Mouse (Mus musculus): ENCODE results near the gene Dnmt3a. TPM values are rescaled to one million over a fixed set of nuclear protein-coding genes. Genes with fewer than 3 reads are reported as not detected.
A peak's percentile ranks its signal among the peaks of the same experiment; 100 is the strongest.

Gene Dnmt3a
- polyA plus RNA-seq, 1 experiment from 2014 or later, result 98.5 TPM

DNA sequence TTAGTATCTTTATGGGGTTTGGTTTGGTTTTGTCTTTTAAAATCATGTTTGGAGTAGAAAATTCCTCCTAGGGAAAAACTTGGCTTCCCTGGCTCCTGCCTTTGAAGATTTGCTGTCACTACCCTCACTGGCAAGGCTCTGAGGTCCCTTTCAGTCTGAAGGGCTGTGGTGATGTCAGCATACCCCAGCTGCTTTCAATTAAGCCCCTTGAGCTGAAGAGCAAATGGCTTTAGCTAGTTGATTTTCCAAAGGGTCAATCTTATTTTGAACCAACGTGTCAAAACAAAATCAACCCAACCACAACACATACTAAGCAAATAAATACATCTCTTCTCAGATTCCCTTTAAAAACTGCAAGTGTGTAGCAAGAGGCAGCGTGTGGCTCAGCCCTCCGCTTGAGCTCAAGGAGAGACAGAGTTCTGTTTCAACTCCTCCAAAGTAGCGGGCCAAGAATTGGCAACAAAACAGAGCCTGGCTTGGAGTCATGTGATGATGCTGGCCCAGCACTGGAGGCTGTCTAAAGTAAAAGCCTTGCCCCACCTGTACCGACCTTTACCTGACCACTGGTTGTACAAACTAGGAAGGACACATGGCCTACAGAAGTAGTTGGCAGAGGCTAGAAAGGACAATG, 17.3 kb upstream of the Dnmt3a start:
- Histone ChIP-seq H3K4me3 (no peak overlapping the region), H3K27me3 (peaks cover 12% of the 10 kb centered on the region), H3K4me2 (no peak overlapping the region), H3K36me3 (ENCODE audit: poor library complexity, severe bottlenecking) (no peaks in the 10 kb centered on the region), H3K27ac (no peak overlapping the region), H3K4me1 (peaks cover 21% of the 10 kb centered on the region), H3K9me3 (replicated peaks) (no peaks in the 10 kb centered on the region), H3K9ac (no peak overlapping the region)
- WGBS, result 43% methylated on average over 5 of the region's 5 CpGs
- ATAC-seq, result no peak

DNA sequence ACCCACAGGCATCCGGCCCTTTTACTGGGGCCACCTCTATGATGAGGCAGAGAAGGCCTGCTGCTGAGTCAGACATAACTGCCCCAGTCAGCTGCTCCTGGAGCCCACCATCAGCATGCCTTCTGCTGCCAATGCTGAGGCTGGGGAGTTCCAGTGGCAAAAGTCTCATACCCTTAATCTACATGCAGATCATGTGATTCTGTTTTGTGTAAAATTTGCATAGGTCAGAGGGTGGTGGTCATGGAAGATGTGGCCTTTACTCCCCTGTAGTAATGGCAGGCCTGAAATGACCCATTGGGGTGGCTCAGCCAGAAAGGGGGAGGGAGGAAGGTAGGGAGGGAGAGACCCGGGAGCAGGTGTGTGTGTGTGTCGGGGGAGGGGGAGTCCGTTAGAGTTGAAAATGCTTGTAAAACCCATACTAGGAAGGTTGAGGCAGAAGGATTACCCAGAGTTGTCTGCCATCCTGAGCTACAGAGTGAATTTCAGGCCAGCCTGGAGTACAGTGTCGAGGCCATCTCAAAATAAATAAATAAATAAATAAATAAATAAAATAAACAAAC, 16.1 kb upstream of the Dnmt3a start:
- Histone ChIP-seq H3K27me3 (peaks cover 18% of the 10 kb centered on the region), H3K4me1 (peaks cover 14% of the 10 kb centered on the region)
- 74% methylated on average over 5 of the region's 5 CpGs for WGBS

DNA sequence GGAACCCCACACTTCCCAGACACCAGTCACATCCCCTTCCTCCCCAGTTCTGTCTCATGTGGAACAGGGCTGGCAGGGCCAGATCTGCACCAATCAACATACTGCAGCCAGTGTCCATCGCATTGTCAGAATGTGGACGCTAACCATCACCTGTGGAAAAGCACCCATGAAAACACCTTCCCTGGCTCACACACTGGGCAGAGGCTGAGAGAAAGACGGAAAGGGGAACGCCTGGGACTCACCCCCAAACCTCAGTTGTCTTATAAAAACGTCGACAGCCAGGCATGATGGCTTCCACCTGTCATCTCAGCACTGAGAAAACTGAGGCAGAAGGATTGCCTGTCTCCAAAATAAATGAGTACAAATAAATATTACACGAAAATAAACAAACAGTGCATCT, 14.6 kb upstream of the Dnmt3a start:
- Histone ChIP-seq H3K27me3 (peaks cover 18% of the 10 kb centered on the region), H3K9ac (no peak overlapping the region), H3K4me3 (no peak overlapping the region), H3K27ac (no peak overlapping the region), H3K36me3 (ENCODE audit: poor library complexity, severe bottlenecking) (no peaks in the 10 kb centered on the region), H3K9me3 (replicated peaks) (no peaks in the 10 kb centered on the region), H3K4me2 (peak overlapping the region; percentile 60), H3K4me1 (peaks cover 13% of the 10 kb centered on the region)
- WGBS, result 58% methylated on average over 7 of the region's 7 CpGs
- ATAC-seq, result no peak

More for the DNA sequence above, 16.1 kb upstream of the Dnmt3a start:
- no peak for ATAC-seq
- Histone ChIP-seq H3K27ac (no peak overlapping the region), H3K36me3 (ENCODE audit: poor library complexity, severe bottlenecking) (no peaks in the 10 kb centered on the region), H3K4me2 (no peak overlapping the region), H3K4me3 (no peak overlapping the region), H3K9ac (no peak overlapping the region), H3K9me3 (replicated peaks) (no peaks in the 10 kb centered on the region)

DNA sequence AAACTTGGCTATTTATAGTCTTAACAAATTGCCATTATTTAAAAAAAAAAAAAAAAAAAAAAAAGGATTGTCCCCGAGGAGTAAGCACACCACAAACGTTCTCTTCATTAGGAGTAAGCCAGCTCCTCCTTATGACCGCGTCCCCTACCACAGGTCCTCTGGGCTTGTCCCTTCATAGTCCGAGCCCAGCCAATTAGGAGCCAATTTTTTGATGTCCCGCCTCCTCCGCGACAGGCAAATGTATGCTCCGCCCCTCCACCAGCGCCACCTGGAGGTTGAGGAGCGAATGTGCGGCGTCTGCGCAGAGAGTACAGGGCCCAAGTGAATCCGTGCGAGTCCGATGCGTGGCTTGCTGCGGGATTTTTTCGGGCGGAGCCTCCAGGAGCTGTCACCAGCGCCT, 14.1 kb upstream of the Dnmt3a start:
- Histone ChIP-seq H3K4me1 (peaks cover 13% of the 10 kb centered on the region), H3K27ac (no peak overlapping the region), H3K4me3 (peak overlapping the region; percentile 36), H3K36me3 (ENCODE audit: poor library complexity, severe bottlenecking) (no peaks in the 10 kb centered on the region), H3K4me2 (peak overlapping the region; percentile 60), H3K9ac (peak overlapping the region; percentile 58), H3K9me3 (replicated peaks) (no peaks in the 10 kb centered on the region), H3K27me3 (peaks cover 18% of the 10 kb centered on the region)
- peak; percentile 95 for ATAC-seq
- under 1% methylated on average over 22 of the region's 22 CpGs for WGBS

DNA sequence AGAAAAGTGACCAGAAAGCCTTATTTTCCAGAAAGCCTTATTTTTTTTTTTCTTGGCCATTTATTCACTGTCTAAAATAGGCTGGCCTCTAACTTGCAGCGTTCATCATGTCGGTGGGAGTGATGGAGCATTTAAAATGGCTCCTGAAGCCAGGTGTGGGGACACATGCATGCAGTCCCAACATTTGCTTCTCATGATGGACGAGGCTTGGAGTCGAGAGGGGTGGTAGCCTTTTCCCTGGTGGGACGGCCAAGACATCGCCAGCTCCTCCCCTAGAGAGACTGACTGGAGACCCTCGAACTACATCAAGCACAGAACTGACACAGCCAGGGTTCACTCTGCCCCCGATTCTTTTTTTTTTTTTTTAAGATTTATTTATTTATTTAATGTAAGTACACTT, 13.6 kb upstream of the Dnmt3a start:
- Histone ChIP-seq H3K9me3 (replicated peaks) (no peaks in the 10 kb centered on the region), H3K27ac (no peak overlapping the region), H3K27me3 (peaks cover 18% of the 10 kb centered on the region), H3K4me3 (peak overlapping the region; percentile 36), H3K4me1 (peaks cover 13% of the 10 kb centered on the region), H3K36me3 (ENCODE audit: poor library complexity, severe bottlenecking) (no peaks in the 10 kb centered on the region), H3K4me2 (peak overlapping the region; percentile 60), H3K9ac (peak overlapping the region; percentile 58)
- peak; percentile 25; the same call in 1 of the 2 replicates for ATAC-seq
- 26% methylated on average over 8 of the region's 8 CpGs for WGBS

DNA sequence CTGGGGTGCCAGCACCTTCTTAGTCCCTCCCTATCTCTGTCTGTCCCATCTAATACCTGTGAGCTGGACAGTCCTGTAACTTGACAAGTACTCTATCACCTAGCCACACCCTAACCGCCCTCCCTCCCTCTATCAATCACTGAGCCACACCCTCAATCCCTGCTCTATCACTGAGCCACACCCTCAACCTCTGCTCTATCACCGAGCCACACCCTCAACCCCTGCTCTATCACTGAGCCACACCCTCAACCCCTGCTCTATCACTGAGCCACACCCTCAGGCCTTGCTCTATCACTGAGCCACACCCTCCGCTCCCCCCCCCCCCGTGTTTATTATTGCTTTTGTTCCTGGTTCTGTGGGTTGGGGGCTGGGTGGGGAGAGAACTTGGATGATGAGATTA, 10.2 kb upstream of the Dnmt3a start:
- H3K4me3 ChIP-seq, result no peak overlapping the region
- H3K27ac ChIP-seq, result no peak overlapping the region
- no peaks in the 10 kb centered on the region for H3K36me3 ChIP-seq (ENCODE audit: poor library complexity, severe bottlenecking)
- H3K4me2 ChIP-seq, result no peak overlapping the region
- H3K27me3 ChIP-seq, result peaks cover 15% of the 10 kb centered on the region
- 38% methylated on average over 3 of the region's 4 CpGs for WGBS
- H3K9me3 ChIP-seq (replicated peaks), result no peaks in the 10 kb centered on the region
- ATAC-seq, result no peak
- H3K9ac ChIP-seq, result no peak overlapping the region
- no peaks in the 10 kb centered on the region for H3K4me1 ChIP-seq

DNA sequence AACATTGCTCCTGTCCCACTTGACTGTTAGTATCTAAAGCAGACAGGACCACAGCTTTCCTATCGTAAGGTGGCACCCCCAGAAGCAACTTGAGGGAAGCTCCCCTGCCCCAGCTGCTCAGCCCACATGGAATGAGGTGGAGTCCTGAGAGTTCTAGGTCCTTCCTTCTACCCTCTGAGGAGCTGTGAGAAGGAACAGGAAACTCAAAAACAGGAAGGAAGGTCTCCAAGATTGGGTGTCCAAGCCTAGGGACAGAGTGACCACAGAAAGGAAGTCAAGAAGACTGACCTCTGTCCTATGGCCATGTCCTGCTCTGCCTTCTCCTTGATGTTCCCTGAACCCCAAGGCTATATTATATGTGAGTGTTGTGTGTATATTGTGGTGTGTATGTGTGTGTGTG, 6.3 kb upstream of the Dnmt3a start:
- no peak overlapping the region for H3K4me2 ChIP-seq
- ATAC-seq, result no peak
- H3K9me3 ChIP-seq (replicated peaks), result no peaks in the 10 kb centered on the region
- WGBS, result 83% methylated on average over 1 of the region's 1 CpGs
- no peaks in the 10 kb centered on the region for H3K4me1 ChIP-seq
- H3K4me3 ChIP-seq, result no peak overlapping the region
- no peak overlapping the region for H3K27ac ChIP-seq
- H3K36me3 ChIP-seq (ENCODE audit: poor library complexity, severe bottlenecking), result no peaks in the 10 kb centered on the region
- H3K9ac ChIP-seq, result no peak overlapping the region
- H3K27me3 ChIP-seq, result no peaks in the 10 kb centered on the region

DNA sequence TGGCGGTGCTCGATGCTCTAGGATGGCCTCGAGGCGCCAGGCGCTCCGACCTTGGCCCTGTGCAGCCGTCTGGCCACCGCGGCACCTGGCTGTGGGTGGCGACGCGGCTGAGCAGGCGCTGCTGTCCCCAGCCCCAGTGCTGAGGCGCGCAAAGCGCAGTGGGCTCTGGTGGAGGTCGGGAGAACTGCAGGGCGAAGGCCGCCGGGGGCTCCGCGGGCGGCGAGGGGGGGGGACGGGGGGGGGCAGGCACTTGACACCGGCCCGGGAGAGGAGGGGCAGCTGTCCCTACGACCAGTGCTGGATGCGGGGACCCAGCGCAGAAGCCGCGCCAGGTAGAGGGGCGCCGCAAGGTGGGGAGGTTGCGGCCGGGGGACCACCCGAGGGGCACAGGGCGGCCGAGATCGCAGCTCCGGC, 471 bp downstream of the Dnmt3a start:
- no peaks in the 10 kb centered on the region for H3K27me3 ChIP-seq
- peak overlapping the region; percentile 86 for H3K4me3 ChIP-seq
- peak overlapping the region; percentile 92 for H3K9ac ChIP-seq
- WGBS, result 0% methylated on average over 30 of the region's 41 CpGs
- H3K27ac ChIP-seq, result peak overlapping the region; percentile 87
- ATAC-seq, result peak; percentile 81
- peak overlapping the region; percentile 83 for H3K4me2 ChIP-seq
- H3K9me3 ChIP-seq (replicated peaks), result no peaks in the 10 kb centered on the region
- H3K4me1 ChIP-seq, result peaks cover 38% of the 10 kb centered on the region
- no peaks in the 10 kb centered on the region for H3K36me3 ChIP-seq (ENCODE audit: poor library complexity, severe bottlenecking)

DNA sequence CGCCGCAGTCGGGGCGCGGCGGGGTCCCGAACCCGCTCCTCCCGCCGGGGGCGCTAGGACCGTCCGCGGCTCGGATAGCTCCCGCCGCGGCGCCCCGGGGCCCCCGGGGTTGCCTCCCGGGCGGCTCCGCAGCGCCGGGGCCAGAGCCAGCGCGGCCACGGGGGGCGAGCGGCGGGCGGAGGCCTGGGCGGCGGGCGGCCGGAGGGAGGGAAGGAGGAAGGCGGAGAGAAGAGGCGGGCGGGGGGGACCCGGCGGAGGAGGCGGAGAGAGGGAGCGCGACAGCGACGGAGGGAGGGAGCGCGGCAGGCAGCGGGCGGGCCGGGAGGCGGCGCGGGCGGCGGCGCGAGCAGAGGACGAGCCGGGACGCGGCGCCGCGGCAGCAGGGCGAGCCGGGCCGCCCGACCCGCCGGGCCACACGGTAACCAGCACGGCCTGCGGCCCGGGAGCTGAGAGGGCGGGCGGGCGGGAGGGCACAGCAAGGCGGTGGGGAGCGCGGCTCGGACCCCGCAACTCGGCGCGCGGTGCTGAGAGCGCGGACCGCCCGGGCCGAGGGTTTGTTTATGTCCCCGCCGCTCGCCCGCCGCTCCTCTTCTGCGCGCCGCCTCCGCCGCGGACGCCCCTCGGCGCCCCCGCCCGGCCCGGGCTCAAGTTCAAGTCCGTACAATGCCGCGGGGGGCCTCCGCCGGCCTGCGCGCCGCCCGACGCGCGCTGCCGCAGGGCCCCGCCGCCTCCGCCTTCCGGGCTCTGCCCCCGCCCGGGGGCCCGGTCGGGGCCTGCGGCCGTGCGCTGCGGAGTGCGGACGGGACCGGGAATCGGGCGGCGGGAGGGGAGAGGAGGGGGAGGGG, 1.1 kb downstream of the Dnmt3a start:
- peak; percentile 54 for ATAC-seq
- peak overlapping the region; percentile 87 for H3K27ac ChIP-seq
- 2% methylated on average over 45 of the region's 141 CpGs for WGBS
- peak overlapping the region; percentile 83 for H3K4me2 ChIP-seq
- peak overlapping the region; percentile 86 for H3K4me3 ChIP-seq
- no peaks in the 10 kb centered on the region for H3K36me3 ChIP-seq (ENCODE audit: poor library complexity, severe bottlenecking)
- no peaks in the 10 kb centered on the region for H3K27me3 ChIP-seq
- H3K9ac ChIP-seq, result peak overlapping the region; percentile 92
- H3K4me1 ChIP-seq, result peaks cover 44% of the 10 kb centered on the region
- no peaks in the 10 kb centered on the region for H3K9me3 ChIP-seq (replicated peaks)

DNA sequence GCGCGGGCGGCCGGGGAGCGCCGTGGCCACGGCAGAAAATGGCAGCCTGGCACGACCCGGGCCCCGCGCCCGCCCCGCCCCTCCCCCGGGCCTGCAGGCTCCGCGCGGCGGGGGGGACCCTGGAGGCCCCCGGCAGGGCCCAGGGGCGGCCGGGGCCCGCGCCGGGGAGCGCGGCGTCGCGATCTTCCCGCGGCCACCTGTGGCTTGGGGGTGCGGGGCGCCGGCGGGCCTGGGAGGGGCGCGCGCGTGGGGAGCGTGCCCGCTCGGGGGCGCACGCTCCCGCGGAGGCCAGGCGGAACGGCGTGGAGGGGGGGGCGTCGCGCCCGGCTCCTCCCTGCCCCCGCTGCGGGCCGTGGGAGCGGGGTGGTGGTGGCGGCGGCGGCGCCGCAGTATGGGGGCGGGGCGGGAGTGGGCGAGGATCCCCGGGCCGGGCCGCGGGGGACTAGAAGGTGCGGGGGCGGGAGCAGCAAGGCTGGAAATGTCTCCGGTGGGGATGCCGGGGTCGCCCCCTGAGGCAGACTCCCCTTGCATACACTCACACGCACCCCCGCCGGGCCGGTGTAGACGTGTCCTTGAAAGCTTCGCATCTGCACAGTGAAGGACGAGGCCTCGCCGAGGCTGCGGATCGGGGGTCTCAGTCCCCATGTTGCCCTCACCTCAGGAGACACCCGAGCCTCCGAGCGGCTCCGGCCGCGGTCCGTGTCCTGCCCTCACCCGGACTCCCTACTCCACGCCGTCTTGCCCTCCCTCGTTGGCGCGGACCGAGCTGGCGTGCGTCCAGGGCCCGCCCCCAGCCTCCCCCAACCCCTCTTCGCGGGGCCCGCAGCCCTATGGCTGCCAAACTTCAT, 2.0 kb downstream of the Dnmt3a start:
- Histone ChIP-seq H3K4me1 (peaks cover 51% of the 10 kb centered on the region), H3K4me2 (peak overlapping the region; percentile 83), H3K9ac (peak overlapping the region; percentile 92), H3K27me3 (no peaks in the 10 kb centered on the region), H3K36me3 (ENCODE audit: poor library complexity, severe bottlenecking) (no peaks in the 10 kb centered on the region), H3K4me3 (peak overlapping the region; percentile 86), H3K27ac (peak overlapping the region; percentile 87), H3K9me3 (replicated peaks) (no peaks in the 10 kb centered on the region)
- peak; percentile 50 for ATAC-seq
- 0% methylated on average over 41 of the region's 105 CpGs for WGBS

DNA sequence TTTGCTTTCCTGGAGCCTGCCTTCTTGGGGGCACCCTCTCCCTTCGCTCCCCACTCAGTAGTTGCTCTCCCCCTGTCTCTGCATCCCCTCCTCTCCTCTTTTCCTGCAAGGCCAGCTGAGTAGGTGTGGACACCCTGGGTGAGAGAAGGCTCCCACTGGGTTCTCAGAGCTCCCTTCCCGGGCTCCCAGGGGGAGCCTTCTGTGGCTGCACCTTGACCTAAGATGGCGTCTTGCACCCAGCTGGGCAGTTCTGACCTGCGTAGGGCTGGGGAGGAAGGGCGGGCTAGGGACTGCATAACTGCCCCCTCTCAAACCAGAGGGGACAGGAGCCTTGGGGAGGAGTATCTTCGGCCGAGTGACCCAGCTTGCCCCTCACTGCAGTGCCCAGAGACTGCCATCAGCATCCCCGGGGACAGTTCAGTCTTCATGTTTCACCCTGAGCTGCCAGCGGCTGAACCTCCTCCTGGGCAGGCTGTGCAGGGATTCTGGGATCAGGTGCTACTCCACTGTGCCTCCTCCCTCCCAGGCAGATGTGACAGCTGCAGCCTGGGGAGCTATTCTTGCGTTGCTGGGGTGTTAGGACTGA, 2.7 kb downstream of the Dnmt3a start:
- no peaks in the 10 kb centered on the region for H3K9me3 ChIP-seq (replicated peaks)
- H3K4me3 ChIP-seq, result peak overlapping the region; percentile 86
- peaks cover 51% of the 10 kb centered on the region for H3K4me1 ChIP-seq
- ATAC-seq, result peak; percentile 3
- peak overlapping the region; percentile 87 for H3K27ac ChIP-seq
- 6% methylated on average over 10 of the region's 10 CpGs for WGBS
- H3K36me3 ChIP-seq (ENCODE audit: poor library complexity, severe bottlenecking), result no peaks in the 10 kb centered on the region
- H3K27me3 ChIP-seq, result no peaks in the 10 kb centered on the region
- H3K9ac ChIP-seq, result peak overlapping the region; percentile 92
- peak overlapping the region; percentile 83 for H3K4me2 ChIP-seq
